Mouse (Mus musculus) heart, embryonic 16.5 days (tissue): ENCODE measurements around the gene Alkbh7. TPM values are rescaled to one million over a fixed set of nuclear protein-coding genes. Genes with fewer than 3 reads are reported as not detected.

Source experiments
- ATAC-seq: fragments of 200-750 bp; cut with Nextera tagmentation; replicated peaks from 2 replicates; pipeline ENCODE4 v1.8.0; 2017; ENCODE audit warnings: moderate number of reproducible peaks; ENCODE audit not compliant: insufficient read depth, low FRiP score; ENCODE audit errors: extremely low read depth
- H3K27ac ChIP-seq: fragments of 300-500 bp; sonication (generic); 2 replicates; pipeline ENCODE4 v1.5.1; 2014; ENCODE audit warnings: mild to moderate bottlenecking, low read length, control low read depth, moderate library complexity
- H3K27me3 ChIP-seq: fragments of 300-500 bp; sonication (generic); 2 replicates; pipeline ENCODE4 v1.6.1; 2014; ENCODE audit warnings: low read length, mixed read lengths; ENCODE audit not compliant: control insufficient read depth, insufficient read depth
- H3K36me3 ChIP-seq: fragments of 300-500 bp; sonication (generic); 2 replicates; pipeline ENCODE4 v1.6.1; 2014; ENCODE audit not compliant: control insufficient read depth, insufficient read depth
- H3K4me1 ChIP-seq: fragments of 300-500 bp; sonication (generic); 2 replicates; pipeline ENCODE4 v1.6.1; 2014; ENCODE audit warnings: low read length, mixed read lengths; ENCODE audit not compliant: control insufficient read depth, insufficient read depth
- H3K4me2 ChIP-seq: fragments of 300-500 bp; sonication (generic); 2 replicates; pipeline ENCODE4 v1.6.1; 2014; ENCODE audit warnings: low read depth, mild to moderate bottlenecking, control low read depth, low read length
- H3K4me3 ChIP-seq: fragments of 300-500 bp; sonication (generic); 2 replicates; pipeline ENCODE4 v1.5.1; 2014; ENCODE audit warnings: mild to moderate bottlenecking, control low read depth, low read length
- H3K9ac ChIP-seq: fragments of 300-500 bp; sonication (generic); 2 replicates; pipeline ENCODE4 v1.6.1; 2014; ENCODE audit warnings: low read length, control low read depth
- H3K9me3 ChIP-seq: fragments of 300-500 bp; sonication (generic); replicated peaks from 2 replicates; pipeline ENCODE4 v1.6.1; 2016; ENCODE audit warnings: low read length; ENCODE audit not compliant: control insufficient read depth
- WGBS: fragments of 180-500 bp; shearing (Covaris S2); extraction: QIAGEN DNeasy Blood & Tissue Kit; methylation state at CpG from one replicate; pipeline ENCODE4 v1.1.7; 2014; 5-methylcytosine and 5-hydroxymethylcytosine counted together
- polyA plus RNA-seq: library from polyadenylated mRNA; unstranded; fragments of >200 nt; fragmentation: Nextera tagmentation; extraction: Ambion mirVana; gene quantifications from 2 replicates; pipeline ENCODE4 v1.2.1, GENCODE M21; 2015

Alkbh7 gene
- 56.4 and 59.6 TPM in 2 replicates for polyA plus RNA-seq

GRCm38 (mm10) chr17:56997029-56997667, at the start of gene Alkbh7:
Gene Alkbh7, plus strand, starts transcription at chr17:56997339.
- no peaks in the 10 kb centered on the region for H3K27me3 ChIP-seq

GRCm38 (mm10) chr17:56950915-56951314, 46.2 kb upstream of the Alkbh7 start:
- Histone ChIP-seq H3K27me3 (no peaks in the 10 kb centered on the region), H3K4me2 (no peak overlapping the region), H3K9me3 (0 out of 2 replicates have a peak, but pooled peaks cover 3% of the 10 kb centered on the region), H3K27ac (no peak overlapping the region), H3K4me1 (no peaks in the 10 kb centered on the region), H3K36me3 (no peaks in the 10 kb centered on the region), H3K4me3 (no peak overlapping the region), H3K9ac (no peak overlapping the region)
- WGBS = 8% methylated on average over 3 of the region's 3 CpGs
- no peak for ATAC-seq

More at GRCm38 (mm10) chr17:56997029-56997667, at the start of gene Alkbh7:
- under 1% methylated on average over 38 of the region's 38 CpGs for WGBS
- peak within 1 kb of the TSS; percentile 81 for H3K4me3 ChIP-seq
- peak within 1 kb of the TSS; percentile 77 for H3K9ac ChIP-seq
- H3K36me3 ChIP-seq = peaks cover 43% of the 10 kb centered on the region
- ATAC-seq = peak; percentile 99
- H3K27ac ChIP-seq = peak within 1 kb of the TSS; percentile 85
- peak within 1 kb of the TSS; percentile 64 for H3K4me2 ChIP-seq
- no peaks in the 10 kb centered on the region for H3K9me3 ChIP-seq
- H3K4me1 ChIP-seq = peaks cover 26% of the 10 kb centered on the region

- H3K4me1 ChIP-seq = no peaks in the 10 kb centered on the region
- H3K36me3 ChIP-seq = no peaks in the 10 kb centered on the region
- no peak overlapping the region for H3K9ac ChIP-seq
- H3K4me2 ChIP-seq = no peak overlapping the region
- 84% methylated on average over 1 of the region's 1 CpGs for WGBS
- ATAC-seq = no peak
- H3K27me3 ChIP-seq = no peaks in the 10 kb centered on the region
- H3K9me3 ChIP-seq = no peaks in the 10 kb centered on the region
- no peak overlapping the region for H3K4me3 ChIP-seq
- H3K27ac ChIP-seq = no peak overlapping the region
Observed at GRCm38 (mm10) chr17:56952639-56953038, 44.5 kb upstream of the Alkbh7 start.

GRCm38 (mm10) chr17:56954871-56955270, 42.3 kb upstream of the Alkbh7 start:
- ATAC-seq = no peak
- Histone ChIP-seq H3K9me3 (no peaks in the 10 kb centered on the region), H3K4me2 (no peak overlapping the region), H3K27ac (no peak overlapping the region), H3K36me3 (no peaks in the 10 kb centered on the region), H3K4me1 (no peaks in the 10 kb centered on the region), H3K9ac (no peak overlapping the region), H3K27me3 (no peaks in the 10 kb centered on the region), H3K4me3 (no peak overlapping the region)
- 71% methylated on average over 7 of the region's 7 CpGs for WGBS

- ATAC-seq = no peak; the same call in 1 of the 2 replicates
Observed at GRCm38 (mm10) chr17:56957763-56958429, 39.2 kb upstream of the Alkbh7 start.

GRCm38 (mm10) chr17:56958667-56959066, 38.5 kb upstream of the Alkbh7 start:
- no peaks in the 10 kb centered on the region for H3K27me3 ChIP-seq
- H3K9me3 ChIP-seq = no peaks in the 10 kb centered on the region
- no peak overlapping the region for H3K27ac ChIP-seq
- 57% methylated on average over 4 of the region's 4 CpGs for WGBS
- no peaks in the 10 kb centered on the region for H3K36me3 ChIP-seq
- no peaks in the 10 kb centered on the region for H3K4me1 ChIP-seq
- no peak for ATAC-seq
- H3K4me2 ChIP-seq = no peak overlapping the region
- H3K4me3 ChIP-seq = no peak overlapping the region
- no peak overlapping the region for H3K9ac ChIP-seq

More at GRCm38 (mm10) chr17:56957763-56958429, 39.2 kb upstream of the Alkbh7 start:
- H3K4me1 ChIP-seq = no peaks in the 10 kb centered on the region
- no peak overlapping the region for H3K4me3 ChIP-seq
- 21% methylated on average over 11 of the region's 11 CpGs for WGBS
- no peaks in the 10 kb centered on the region for H3K36me3 ChIP-seq
- no peak overlapping the region for H3K4me2 ChIP-seq
- H3K27ac ChIP-seq = no peak overlapping the region
- no peaks in the 10 kb centered on the region for H3K9me3 ChIP-seq
- no peaks in the 10 kb centered on the region for H3K27me3 ChIP-seq
- no peak overlapping the region for H3K9ac ChIP-seq

GRCm38 (mm10) chr17:56961880-56962279, 35.3 kb upstream of the Alkbh7 start:
- no peak overlapping the region for H3K9ac ChIP-seq
- ATAC-seq = no peak

GRCm38 (mm10) chr17:56962642-56963405, 34.3 kb upstream of the Alkbh7 start:
- 64% methylated on average over 5 of the region's 5 CpGs for WGBS
- Histone ChIP-seq H3K27ac (no peak overlapping the region), H3K9me3 (no peaks in the 10 kb centered on the region), H3K4me2 (no peak overlapping the region), H3K4me3 (no peak overlapping the region), H3K36me3 (no peaks in the 10 kb centered on the region), H3K27me3 (no peaks in the 10 kb centered on the region), H3K9ac (no peak overlapping the region), H3K4me1 (no peaks in the 10 kb centered on the region)
- ATAC-seq = no peak

More at GRCm38 (mm10) chr17:56961880-56962279, 35.3 kb upstream of the Alkbh7 start:
- Histone ChIP-seq H3K36me3 (no peaks in the 10 kb centered on the region), H3K4me3 (no peak overlapping the region), H3K27me3 (no peaks in the 10 kb centered on the region), H3K4me1 (no peaks in the 10 kb centered on the region), H3K9me3 (no peaks in the 10 kb centered on the region), H3K27ac (no peak overlapping the region), H3K4me2 (no peak overlapping the region)
- 87% methylated on average over 4 of the region's 4 CpGs for WGBS

- Histone ChIP-seq H3K4me1 (no peaks in the 10 kb centered on the region), H3K27ac (no peak overlapping the region), H3K9me3 (no peaks in the 10 kb centered on the region), H3K27me3 (no peaks in the 10 kb centered on the region), H3K36me3 (no peaks in the 10 kb centered on the region), H3K4me2 (no peak overlapping the region), H3K4me3 (no peak overlapping the region), H3K9ac (no peak overlapping the region)
- ATAC-seq = no peak
- 68% methylated on average over 6 of the region's 6 CpGs for WGBS
Observed at GRCm38 (mm10) chr17:56963646-56964045, 33.5 kb upstream of the Alkbh7 start.
